Comparison of ENCODE assay signal across 8 mouse cellular contexts in the genomic region with DNA sequence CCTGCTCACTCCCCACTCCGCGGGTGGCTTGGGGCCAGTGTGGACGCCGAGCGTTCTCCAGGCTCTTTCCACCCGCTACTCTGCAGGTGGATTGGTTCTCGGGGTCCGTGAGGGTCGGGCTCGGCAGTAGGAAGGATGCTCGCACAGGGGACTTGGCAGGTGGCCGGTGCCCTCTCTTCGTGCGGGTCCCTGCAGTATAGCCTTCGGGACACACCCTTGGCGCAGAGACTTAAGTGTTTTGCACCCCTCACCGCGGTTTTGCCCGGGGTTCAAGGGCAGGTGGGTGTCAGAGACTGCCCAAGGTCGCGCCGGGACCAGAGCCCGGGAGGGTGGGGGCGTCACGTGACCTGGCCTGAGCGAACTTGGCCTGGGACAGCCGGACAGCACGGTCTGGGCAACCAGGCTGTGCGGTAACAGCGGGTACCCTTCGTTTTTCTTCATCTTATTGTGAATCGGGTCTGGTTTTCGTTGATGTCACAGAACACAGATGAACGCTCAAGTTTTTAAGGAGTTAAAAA. TPM values are rescaled to one million over a fixed set of nuclear protein-coding genes. Genes with fewer than 3 reads are reported as not detected.
DNase-seq lines count a peak whose midpoint lies in the region; ATAC-seq and TF ChIP-seq lines count a peak whose summit lies in the region.

No protein-coding gene starts in this region.

- 1% methylated on average over 34 of the region's 34 CpGs for WGBS in forebrain, embryonic 10.5 days

- no peak for ATAC-seq in G1E (ENCODE audit: extremely low read depth, insufficient number of reproducible peaks, low FRiP score, poor library complexity, severe bottlenecking)

- no peak for TF ChIP-seq CTCF in G1E (IDR thresholded peaks at IDR 0.05; ENCODE audit: low read depth, low read length)
- no peak for TF ChIP-seq CTCF in brain, embryonic 14.5 days (IDR thresholded peaks at IDR 0.05; ENCODE audit: borderline replicate concordance, extremely low read depth, insufficient read depth, insufficient read length)
- TF ChIP-seq CTCF in layer of hippocampus, adult 2 months (conservative IDR thresholded peaks at IDR 0.05) = no peak

- peak overlapping the region; percentile 82 for H3K4me3 ChIP-seq in G1E (ENCODE audit: low read depth, low read length)
- peak overlapping the region; percentile 65 for H3K4me3 ChIP-seq in forebrain, embryonic 10.5 days
- peak overlapping the region; percentile 71 for H3K4me3 ChIP-seq in layer of hippocampus, adult 2 months

- H3K4me1 ChIP-seq in G1E (ENCODE audit: insufficient read depth, low read depth, low read length) = peaks cover 83% of the 10 kb centered on the region
- H3K4me1 ChIP-seq in forebrain, embryonic 10.5 days = peaks cover 53% of the 10 kb centered on the region

- no peaks in the 10 kb centered on the region for H3K9me3 ChIP-seq in G1E (replicated peaks)
- no peaks in the 10 kb centered on the region for H3K9me3 ChIP-seq in forebrain, embryonic 10.5 days

- H3K36me3 ChIP-seq in G1E (replicated peaks) = peaks cover 6% of the 10 kb centered on the region
- H3K36me3 ChIP-seq in forebrain, embryonic 10.5 days (replicated peaks) = no peaks in the 10 kb centered on the region

- intact Hi-C loops in heart, postnatal 14 days (cut with DNase I) = loop anchor here (5.0 to 10.0 kb wide), 3 partner anchors 42 to 361 kb away; a partner anchor contains a TSS

- peak overlapping the region; percentile 76 for H3K27ac ChIP-seq in forebrain, embryonic 10.5 days
- H3K27ac ChIP-seq in layer of hippocampus, adult 2 months = peak overlapping the region; percentile 92

- TF ChIP-seq POLR2A in brain, embryonic 14.5 days (IDR thresholded peaks at IDR 0.05; ENCODE audit: borderline replicate concordance, extremely low read depth, insufficient read depth, insufficient read length, poor library complexity, severe bottlenecking) = no peak

- DNase-seq in G1E (ENCODE audit: low spot score) = peak; percentile 34
- DNase-seq in brain, embryonic 14.5 days (ENCODE audit: low read depth) = peak; percentile 42
- DNase-seq in forebrain, embryonic 10.5 days (ENCODE audit: extremely low spot score, low spot score) = peak; percentile 54
- peak; percentile 81 to 84 for DNase-seq in heart, postnatal 14 days
- DNase-seq in layer of hippocampus, adult 2 months (ENCODE audit: low spot score in 2 of 2) = peak; percentile 25 to 32
- peak; percentile 84 for DNase-seq in lung, postnatal 10 days
- DNase-seq in retina, postnatal 1 day = peak; percentile 35
- DNase-seq in urinary bladder, postnatal 25 days (ENCODE audit: low spot score) = peak; percentile 68

- H3K27me3 ChIP-seq in G1E (ENCODE audit: insufficient read depth, low read length) = peaks cover 2% of the 10 kb centered on the region; the same call in 1 of the 2 replicates
- H3K27me3 ChIP-seq in forebrain, embryonic 10.5 days (ENCODE audit: poor library complexity, severe bottlenecking) = peaks cover 70% of the 10 kb centered on the region

RNA-seq across cellular contexts. Expression of a gene that starts 1.7 kb away (rescaled TPM):
- total RNA-seq in G1E (2014; fragmentation: Nextera tagmentation) = 15.0 and 15.5 TPM in 2 replicates
- 21.2 and 22.3 TPM in 2 replicates for total RNA-seq in G1E (2017)
- polyA plus RNA-seq in G1E (2012) = 3.2 and 4.1 TPM in 2 replicates
- polyA plus RNA-seq in brain, embryonic 14.5 days (2012; rRNA removed) = 18.4 and 23.1 TPM in 2 replicates
- polyA plus RNA-seq in forebrain, embryonic 10.5 days (2016; fragmentation: Nextera tagmentation; extraction: Ambion mirVana) = 5.5 and 6.0 TPM in 2 replicates
- total RNA-seq in heart, postnatal 14 days (2021) = 10 to 100 TPM; 80.3 to 87.5 TPM
- 10 to 100 TPM; 24.8 to 26.3 TPM for total RNA-seq in layer of hippocampus, adult 2 months (2021)

RNA-seq across cellular contexts. Expression of a gene that starts 41.0 kb away (rescaled TPM):
- total RNA-seq in G1E (2014; fragmentation: Nextera tagmentation) (2.8 and 6.5 TPM in 2 replicates), G1E (2017) (5.1 and 5.6 TPM in 2 replicates)
- polyA plus RNA-seq in G1E (2012) = 10.6 and 12.0 TPM in 2 replicates
- 8.8 and 11.4 TPM in 2 replicates for polyA plus RNA-seq in brain, embryonic 14.5 days (2012; rRNA removed)
- 11.4 and 11.5 TPM in 2 replicates for polyA plus RNA-seq in forebrain, embryonic 10.5 days (2016; fragmentation: Nextera tagmentation; extraction: Ambion mirVana)
- total RNA-seq in heart, postnatal 14 days (2021) = 1 to 10 TPM; 2.9 to 3.8 TPM
- total RNA-seq in layer of hippocampus, adult 2 months (2021) = 10 to 100 TPM; 11.9 to 12.4 TPM

RNA-seq across cellular contexts. Expression of a gene that starts 41.1 kb away (rescaled TPM):
- total RNA-seq in G1E (2014; fragmentation: Nextera tagmentation) (54.5 and 57.3 TPM in 2 replicates), G1E (2017) (92.9 and 105 TPM in 2 replicates)
- 6.9 and 27.4 TPM in 2 replicates for polyA plus RNA-seq in G1E (2012)
- polyA plus RNA-seq in brain, embryonic 14.5 days (2012; rRNA removed) = 56.2 and 67.8 TPM in 2 replicates
- polyA plus RNA-seq in forebrain, embryonic 10.5 days (2016; fragmentation: Nextera tagmentation; extraction: Ambion mirVana) = 137 and 145 TPM in 2 replicates
- 10 to 100 TPM; 77.3 to 80.9 TPM for total RNA-seq in heart, postnatal 14 days (2021)
- 10 to 100 TPM; 47.6 to 54.4 TPM for total RNA-seq in layer of hippocampus, adult 2 months (2021)

Comparison
In these comparisons a context has a peak if more than half of its experiments do, and no peak if none do; other contexts are left out.
1. DNase-seq: peak in every context shown above with its lines; median percentile 84 in lung, postnatal 10 days; 82 in heart, postnatal 14 days; 68 in urinary bladder, postnatal 25 days; 54 in forebrain, embryonic 10.5 days; 42 in brain, embryonic 14.5 days; 35 in retina, postnatal 1 day; 34 in G1E; 28 in layer of hippocampus, adult 2 months.